Mouse (Mus musculus) heart, embryonic 16.5 days (tissue): ENCODE results near the gene Sgce. TPM values are rescaled to one million over a fixed set of nuclear protein-coding genes. Genes with fewer than 3 reads are reported as not detected.

Experiments
- ATAC-seq: fragments of 200-750 bp; cut with Nextera tagmentation; replicated peaks from 2 replicates; pipeline ENCODE4 v1.8.0; 2017; ENCODE audit warnings: moderate number of reproducible peaks; ENCODE audit not compliant: insufficient read depth, low FRiP score; ENCODE audit errors: extremely low read depth
- H3K27ac ChIP-seq: fragments of 300-500 bp; sonication (generic); 2 replicates; pipeline ENCODE4 v1.5.1; 2014; ENCODE audit warnings: mild to moderate bottlenecking, low read length, control low read depth, moderate library complexity
- H3K27me3 ChIP-seq: fragments of 300-500 bp; sonication (generic); 2 replicates; pipeline ENCODE4 v1.6.1; 2014; ENCODE audit warnings: low read length, mixed read lengths; ENCODE audit not compliant: control insufficient read depth, insufficient read depth
- H3K36me3 ChIP-seq: fragments of 300-500 bp; sonication (generic); 2 replicates; pipeline ENCODE4 v1.6.1; 2014; ENCODE audit not compliant: control insufficient read depth, insufficient read depth
- H3K4me1 ChIP-seq: fragments of 300-500 bp; sonication (generic); 2 replicates; pipeline ENCODE4 v1.6.1; 2014; ENCODE audit warnings: low read length, mixed read lengths; ENCODE audit not compliant: control insufficient read depth, insufficient read depth
- H3K4me2 ChIP-seq: fragments of 300-500 bp; sonication (generic); 2 replicates; pipeline ENCODE4 v1.6.1; 2014; ENCODE audit warnings: low read depth, mild to moderate bottlenecking, control low read depth, low read length
- H3K4me3 ChIP-seq: fragments of 300-500 bp; sonication (generic); 2 replicates; pipeline ENCODE4 v1.5.1; 2014; ENCODE audit warnings: mild to moderate bottlenecking, control low read depth, low read length
- H3K9ac ChIP-seq: fragments of 300-500 bp; sonication (generic); 2 replicates; pipeline ENCODE4 v1.6.1; 2014; ENCODE audit warnings: low read length, control low read depth
- H3K9me3 ChIP-seq: fragments of 300-500 bp; sonication (generic); replicated peaks from 2 replicates; pipeline ENCODE4 v1.6.1; 2016; ENCODE audit warnings: low read length; ENCODE audit not compliant: control insufficient read depth
- WGBS: fragments of 180-500 bp; shearing (Covaris S2); extraction: QIAGEN DNeasy Blood & Tissue Kit; methylation state at CpG from one replicate; pipeline ENCODE4 v1.1.7; 2014; 5-methylcytosine and 5-hydroxymethylcytosine counted together
- polyA plus RNA-seq: library from polyadenylated mRNA; unstranded; fragments of >200 nt; fragmentation: Nextera tagmentation; extraction: Ambion mirVana; gene quantifications from 2 replicates; pipeline ENCODE4 v1.2.1, GENCODE M21; 2015

Gene Sgce
- polyA plus RNA-seq, 1 experiment from 2014 or later = 51.9 TPM

DNA sequence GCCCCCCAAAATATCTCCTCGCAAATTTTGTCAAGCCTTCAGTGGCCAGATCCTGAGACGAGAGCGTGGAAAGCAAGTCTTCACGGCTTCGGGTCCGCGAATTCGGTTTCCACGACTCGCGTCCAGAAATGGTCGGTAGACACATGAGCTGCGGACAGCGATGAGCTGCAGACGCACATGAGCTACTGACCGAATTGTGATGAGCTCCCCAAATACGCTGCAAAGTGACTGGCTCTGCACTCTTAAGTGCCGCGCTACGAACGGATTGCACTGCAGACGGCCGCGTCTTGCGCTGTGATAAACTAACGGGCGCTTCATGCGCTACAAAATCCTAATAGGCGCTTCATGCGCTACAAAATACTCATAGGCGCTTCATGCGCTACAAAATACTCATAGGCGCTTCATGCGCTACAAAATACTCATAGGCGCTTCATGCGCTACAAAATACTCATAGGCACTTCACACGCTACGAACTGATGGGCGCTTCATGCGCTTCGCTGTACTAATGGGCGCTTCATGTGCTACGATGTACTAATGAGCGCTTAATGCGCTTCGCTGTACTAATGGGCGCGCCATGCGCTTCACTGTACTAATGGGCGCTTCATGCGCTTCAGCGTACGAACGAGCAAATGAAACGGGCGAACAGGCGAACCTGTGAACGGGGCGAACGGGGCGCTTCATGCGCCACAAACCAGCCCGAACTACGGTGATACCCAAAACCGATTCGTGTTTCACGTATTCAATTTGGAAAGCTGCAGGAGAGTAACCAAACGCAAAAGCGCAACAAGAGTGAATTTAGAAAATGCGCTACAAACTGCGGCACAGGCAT, 884 bp upstream of the Sgce start:
- H3K4me3 ChIP-seq = peak overlapping the region; percentile 64
- H3K4me2 ChIP-seq = peak overlapping the region; percentile 82
- H3K36me3 ChIP-seq = no peaks in the 10 kb centered on the region
- H3K9me3 ChIP-seq = peaks cover 13% of the 10 kb centered on the region
- H3K4me1 ChIP-seq = no peaks in the 10 kb centered on the region
- H3K9ac ChIP-seq = peak overlapping the region; percentile 45
- 51% methylated on average over 71 of the region's 71 CpGs for WGBS
- no peak overlapping the region; the same call in 1 of the 2 replicates for H3K27ac ChIP-seq
- ATAC-seq = no peak
- no peaks in the 10 kb centered on the region for H3K27me3 ChIP-seq

DNA sequence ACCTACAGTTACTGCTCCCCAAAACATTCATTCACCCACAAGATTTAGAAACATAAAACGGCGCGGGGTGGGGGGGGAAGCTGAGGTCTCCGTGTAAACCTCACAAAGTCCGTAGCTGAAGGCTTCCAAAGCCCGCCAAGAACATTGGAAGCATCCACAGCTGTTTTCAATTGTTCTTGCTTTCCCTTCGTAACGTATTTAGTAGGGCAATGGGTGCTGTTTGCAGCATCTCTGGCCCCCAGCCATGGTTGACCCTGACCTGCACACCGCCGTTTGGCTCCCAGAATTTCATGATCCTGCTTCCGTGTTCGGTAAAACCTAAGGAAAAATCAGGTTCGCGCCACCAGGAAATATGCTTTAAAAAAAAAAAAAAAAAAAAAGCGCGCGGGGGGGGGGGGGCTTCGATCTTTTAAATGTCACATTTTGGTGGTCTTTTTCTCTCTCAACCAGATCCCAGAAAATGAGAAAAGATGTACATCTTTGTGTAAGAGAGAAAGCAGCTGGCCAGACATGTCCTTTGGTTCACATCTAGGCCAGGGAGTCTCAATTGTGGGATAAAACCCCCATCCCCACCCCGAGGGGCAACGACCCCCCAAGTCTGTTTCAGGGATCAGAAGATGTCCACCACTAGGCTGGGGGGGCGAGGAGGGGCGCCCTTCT, 841 bp downstream of the Sgce start:
- WGBS = 55% methylated on average over 21 of the region's 22 CpGs
- ATAC-seq = no peak
- Histone ChIP-seq H3K9me3 (peaks cover 13% of the 10 kb centered on the region), H3K36me3 (no peaks in the 10 kb centered on the region), H3K4me2 (peak overlapping the region; percentile 68), H3K4me1 (no peaks in the 10 kb centered on the region), H3K27ac (peak overlapping the region; percentile 73), H3K27me3 (no peaks in the 10 kb centered on the region), H3K4me3 (peak overlapping the region; percentile 64), H3K9ac (peak overlapping the region; percentile 78)

- Histone ChIP-seq H3K4me1 (peaks cover 19% of the 10 kb centered on the region), H3K9ac (no peak overlapping the region), H3K4me3 (no peak overlapping the region), H3K27ac (peak overlapping the region; percentile 36), H3K4me2 (peak overlapping the region; percentile 14; the same call in 1 of the 2 replicates), H3K9me3 (no peaks in the 10 kb centered on the region), H3K27me3 (no peaks in the 10 kb centered on the region), H3K36me3 (no peaks in the 10 kb centered on the region)
- WGBS = 10% methylated on average over 6 of the region's 6 CpGs
- peak; percentile 67 for ATAC-seq
These were observed 6.5 kb downstream of the Sgce start for GRCm38 (mm10) chr6:4740511-4740910.

- Histone ChIP-seq H3K27me3 (no peaks in the 10 kb centered on the region), H3K9ac (no peak overlapping the region), H3K4me1 (peaks cover 19% of the 10 kb centered on the region), H3K36me3 (no peaks in the 10 kb centered on the region), H3K4me3 (no peak overlapping the region), H3K27ac (no peak overlapping the region), H3K4me2 (no peak overlapping the region), H3K9me3 (no peaks in the 10 kb centered on the region)
- ATAC-seq = no peak
- WGBS = 43% methylated on average over 13 of the region's 13 CpGs
These were observed 7.3 kb downstream of the Sgce start for GRCm38 (mm10) chr6:4739522-4740355.

DNA sequence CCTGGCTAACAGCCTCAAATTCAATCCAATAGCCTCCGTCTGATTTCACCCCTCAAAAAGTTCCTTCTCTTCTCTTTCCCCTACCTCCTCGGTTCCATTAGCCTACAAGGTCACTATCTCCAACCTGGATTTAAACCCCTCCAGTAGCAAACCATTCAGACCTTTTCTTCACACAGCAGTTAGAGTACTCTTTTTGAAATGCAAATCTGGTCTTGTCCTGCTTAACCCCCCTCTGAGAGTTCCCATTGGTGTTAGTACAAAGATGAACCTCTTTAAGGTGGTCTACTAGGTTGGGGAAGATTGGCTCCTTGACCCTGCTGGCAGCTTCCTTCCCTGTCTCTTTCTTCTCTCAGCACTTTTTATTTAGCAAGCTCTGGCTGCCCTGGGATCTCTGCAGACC, 8.3 kb downstream of the Sgce start:
- Histone ChIP-seq H3K27me3 (no peaks in the 10 kb centered on the region), H3K4me3 (no peak overlapping the region), H3K9me3 (no peaks in the 10 kb centered on the region), H3K36me3 (no peaks in the 10 kb centered on the region), H3K27ac (no peak overlapping the region), H3K4me2 (no peak overlapping the region), H3K9ac (no peak overlapping the region), H3K4me1 (peaks cover 19% of the 10 kb centered on the region)
- ATAC-seq = no peak
- WGBS = 43% methylated on average over 2 of the region's 2 CpGs

DNA sequence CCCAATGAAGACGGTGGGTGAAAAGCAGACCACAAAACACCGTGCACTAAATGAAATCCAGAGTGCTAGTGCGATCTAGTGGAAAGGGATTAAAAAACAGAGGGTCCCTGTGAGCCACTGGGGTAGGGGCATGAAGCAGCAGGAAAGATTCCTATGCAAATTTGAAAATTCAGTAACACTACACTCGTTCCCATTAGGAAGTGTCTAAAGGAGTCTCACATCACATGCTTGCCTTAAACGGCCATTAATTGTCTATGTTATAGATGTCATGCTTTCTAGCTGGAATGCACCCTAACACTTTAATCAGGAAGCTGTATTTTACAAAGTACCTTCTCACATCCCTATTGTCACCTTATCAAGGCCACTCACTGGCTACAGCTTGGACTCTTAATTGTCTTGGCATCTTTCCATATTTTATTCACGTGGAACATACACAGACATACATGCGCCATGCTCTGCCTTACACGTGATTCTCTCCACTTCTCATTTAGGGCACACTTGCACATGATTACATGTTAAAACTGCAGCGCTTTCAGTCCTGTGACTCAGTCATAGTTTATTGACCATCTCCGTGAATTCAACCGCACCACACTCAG, 8.9 kb downstream of the Sgce start:
- Histone ChIP-seq H3K27me3 (no peaks in the 10 kb centered on the region), H3K9ac (no peak overlapping the region), H3K4me3 (no peak overlapping the region), H3K27ac (no peak overlapping the region), H3K4me1 (peaks cover 22% of the 10 kb centered on the region), H3K9me3 (no peaks in the 10 kb centered on the region), H3K4me2 (0 out of 2 replicates have a peak overlapping the region, but pooled peaks have one; percentile 7), H3K36me3 (no peaks in the 10 kb centered on the region)
- 41% methylated on average over 11 of the region's 11 CpGs for WGBS
- ATAC-seq = no peak

DNA sequence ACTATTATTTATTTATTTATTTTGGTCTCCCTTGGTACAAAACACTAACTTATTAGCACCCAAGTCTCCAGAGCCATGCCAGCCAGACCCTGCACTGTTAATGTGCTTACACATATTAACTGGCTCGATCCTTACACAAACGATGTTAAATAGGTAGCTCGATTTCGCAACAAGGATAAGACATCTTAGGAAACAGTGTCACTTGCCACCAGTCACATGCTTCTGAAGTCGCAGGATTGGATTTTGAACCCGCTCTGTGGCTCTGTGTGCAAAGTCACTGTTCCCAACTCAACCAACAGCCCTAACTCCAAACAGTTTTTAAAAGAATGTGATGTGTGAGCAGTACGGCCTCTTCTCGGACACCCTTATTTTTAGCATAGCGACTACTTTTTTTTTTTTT, 10.6 kb downstream of the Sgce start:
- Histone ChIP-seq H3K4me1 (peaks cover 26% of the 10 kb centered on the region), H3K4me3 (no peak overlapping the region), H3K4me2 (no peak overlapping the region), H3K27me3 (no peaks in the 10 kb centered on the region), H3K9ac (no peak overlapping the region), H3K9me3 (no peaks in the 10 kb centered on the region), H3K36me3 (no peaks in the 10 kb centered on the region), H3K27ac (no peak overlapping the region)
- WGBS = 72% methylated on average over 9 of the region's 9 CpGs
- no peak for ATAC-seq

- no peak overlapping the region for H3K4me3 ChIP-seq
- H3K9ac ChIP-seq = no peak overlapping the region
- no peak overlapping the region for H3K4me2 ChIP-seq
- no peaks in the 10 kb centered on the region for H3K27me3 ChIP-seq
- no peak overlapping the region; the same call in 1 of the 2 replicates for H3K27ac ChIP-seq
- peaks cover 15% of the 10 kb centered on the region for H3K4me1 ChIP-seq
- WGBS = 46% methylated on average over 8 of the region's 8 CpGs
- H3K9me3 ChIP-seq = no peaks in the 10 kb centered on the region
- no peaks in the 10 kb centered on the region for H3K36me3 ChIP-seq
- peak; percentile 63; the same call in 1 of the 2 replicates for ATAC-seq
These were observed 13.8 kb downstream of the Sgce start for GRCm38 (mm10) chr6:4733208-4733607.
